Mouse (Mus musculus) hindlimb bud, embryonic 11.5 days (tissue): ENCODE measurements at regions not wholly inside any gene's neighbourhood (a gene's known extent, or its start where the extent isn't known, plus 50 kb on each side); places are given as distances from the start of the nearest gene placed in this dataset.

ENCODE experiments used
- DNase-seq: peaks from one replicate; pipeline ENCODE4 v3.0.0-alpha.2; 2012; ENCODE audit warnings: low read depth, low spot score; ENCODE audit errors: extremely low spot score

- no peak for DNase-seq
These were observed 102.6 kb downstream of the Vegfa start for GRCm38 (mm10) chr17:45929591-45929990.

GRCm38 (mm10) chr17:45928903-45929477, 103.2 kb downstream of the Vegfa start:
- DNase-seq: no peak

- DNase-seq: no peak
These were observed 104.2 kb downstream of the Vegfa start for GRCm38 (mm10) chr17:45928013-45928412.

DNA sequence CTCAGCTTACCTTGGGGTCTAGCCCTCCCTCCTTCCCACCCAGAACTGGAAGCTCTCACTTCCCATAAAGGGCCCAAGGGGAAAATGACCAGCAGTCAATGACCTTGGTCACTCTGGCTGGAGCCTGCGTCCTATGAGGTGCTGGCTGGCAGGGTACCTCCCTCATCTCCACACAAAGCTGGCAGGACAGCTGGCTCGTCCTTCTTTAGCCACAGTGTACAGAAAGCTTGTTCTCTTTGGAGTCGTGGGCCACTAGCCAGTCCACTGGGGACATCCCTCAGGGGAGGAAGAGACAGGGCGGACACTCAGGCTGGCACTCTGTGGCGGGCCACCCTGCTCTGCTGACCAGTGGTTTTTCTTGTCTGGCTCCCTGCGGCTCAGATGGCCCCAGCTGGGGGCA, 106.3 kb downstream of the Vegfa start:
- DNase-seq: no peak

- DNase-seq: no peak
These were observed 107.6 kb downstream of the Vegfa start for GRCm38 (mm10) chr17:45924595-45924994.

DNA sequence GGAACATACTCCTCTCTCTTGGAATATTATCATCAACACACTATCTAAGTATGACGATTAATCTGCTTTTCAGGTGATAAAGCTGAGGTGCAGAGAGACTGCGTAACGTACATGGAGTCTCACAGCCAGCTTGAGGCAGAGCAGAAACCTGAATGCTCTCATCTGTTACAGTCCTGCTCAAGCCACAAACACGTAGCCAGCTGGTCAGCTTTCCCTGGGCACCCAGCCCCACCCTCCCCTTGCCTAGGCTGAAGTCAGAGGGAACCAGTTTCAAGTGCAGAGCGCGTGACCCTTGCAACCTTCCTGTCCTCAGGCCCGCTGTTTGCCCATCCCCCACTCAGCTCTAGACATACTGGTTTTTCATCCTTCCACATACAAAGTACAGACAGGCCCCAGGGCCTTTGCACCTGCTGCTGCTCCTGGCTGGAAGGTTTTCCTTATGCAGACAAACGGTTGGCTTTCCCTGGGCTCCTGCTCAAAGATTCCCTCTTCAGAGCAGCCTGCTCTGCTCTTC, 108.9 kb downstream of the Vegfa start:
- no peak for DNase-seq

DNA sequence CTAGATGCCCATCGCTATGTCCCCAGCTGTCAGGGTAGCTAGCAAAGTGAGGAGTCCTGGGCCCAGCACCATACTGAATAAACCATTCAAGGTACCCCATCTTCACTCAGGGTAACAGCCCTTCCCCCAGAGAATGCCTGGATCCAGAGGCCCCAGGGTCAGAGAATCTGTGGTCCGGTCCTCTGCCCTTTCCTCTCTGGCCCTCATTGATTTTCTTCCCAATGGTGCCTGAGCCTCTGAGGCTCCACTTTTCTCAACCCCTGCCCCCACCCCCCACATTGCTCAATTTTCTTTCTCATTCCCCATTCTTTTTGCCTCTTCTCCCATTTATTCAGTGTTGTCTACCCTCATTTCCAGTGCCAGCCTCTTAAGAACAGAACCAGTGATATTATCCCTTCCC, 114.5 kb downstream of the Vegfa start:
- DNase-seq: no peak

DNA sequence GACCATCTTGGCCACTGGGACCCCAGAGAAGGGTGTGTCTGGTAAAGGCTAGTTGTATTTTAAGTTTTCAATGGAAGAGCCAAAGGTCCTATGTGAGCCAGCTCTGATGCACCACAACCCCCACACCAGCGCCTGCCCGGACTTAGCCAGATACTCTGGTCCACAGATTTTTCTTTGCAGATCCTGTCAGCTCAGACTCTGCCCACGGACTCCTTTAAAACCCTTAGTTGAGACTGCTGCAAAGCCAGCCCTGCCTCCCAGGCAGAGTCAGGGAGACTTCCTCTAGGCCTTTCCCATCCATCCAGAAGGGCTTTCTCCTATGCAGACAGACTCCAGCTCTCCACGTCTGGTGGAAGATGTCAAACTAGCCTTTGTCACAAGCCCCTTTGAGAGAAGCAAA, 115.2 kb downstream of the Vegfa start:
- no peak for DNase-seq

DNA sequence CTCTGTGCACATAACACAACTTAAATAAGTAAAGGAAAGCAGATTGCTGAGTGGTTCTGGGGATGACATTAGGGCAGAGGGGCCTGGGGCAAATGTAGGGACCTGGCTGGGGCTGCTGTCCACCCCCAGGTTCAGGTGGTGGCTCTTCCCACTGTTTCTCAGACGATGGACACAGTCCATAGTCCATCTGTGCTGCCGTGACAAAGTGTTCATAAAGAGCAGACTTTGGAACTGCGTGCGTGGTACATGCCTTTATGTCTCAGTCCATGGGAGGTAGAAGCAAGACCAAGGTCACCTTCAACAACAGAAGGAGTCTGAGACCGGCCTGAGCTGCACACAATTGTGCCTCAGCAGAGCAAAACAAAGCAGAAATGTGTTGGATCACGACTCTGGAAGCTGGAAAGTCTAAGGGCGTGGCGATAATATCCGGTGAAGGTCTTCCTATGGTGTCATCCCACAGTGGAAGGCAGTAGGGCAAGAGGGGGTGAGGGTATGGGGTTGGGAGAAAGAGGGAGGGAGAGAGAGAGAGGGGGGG, 117.4 kb downstream of the Vegfa start:
- no peak for DNase-seq

DNA sequence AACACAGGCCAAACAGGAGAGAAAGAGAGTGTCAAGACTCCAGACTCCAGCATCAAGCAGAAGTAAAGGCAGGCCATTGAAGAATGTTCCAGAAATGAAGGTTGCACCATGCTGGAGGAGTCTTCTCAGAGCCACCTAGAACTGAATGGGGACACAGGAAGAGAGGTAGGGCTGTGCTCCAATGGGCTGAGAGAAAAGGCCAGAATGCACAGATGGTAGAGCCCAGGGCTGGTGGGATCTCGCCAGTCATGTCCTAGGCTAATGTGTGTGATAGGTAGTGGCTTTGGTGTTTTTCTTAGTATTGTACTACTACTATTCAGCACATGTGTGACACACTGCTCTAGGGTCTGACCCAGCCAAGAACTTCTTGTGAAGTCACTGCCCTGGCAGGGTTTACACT, 117.9 kb downstream of the Vegfa start:
- DNase-seq: no peak

DNA sequence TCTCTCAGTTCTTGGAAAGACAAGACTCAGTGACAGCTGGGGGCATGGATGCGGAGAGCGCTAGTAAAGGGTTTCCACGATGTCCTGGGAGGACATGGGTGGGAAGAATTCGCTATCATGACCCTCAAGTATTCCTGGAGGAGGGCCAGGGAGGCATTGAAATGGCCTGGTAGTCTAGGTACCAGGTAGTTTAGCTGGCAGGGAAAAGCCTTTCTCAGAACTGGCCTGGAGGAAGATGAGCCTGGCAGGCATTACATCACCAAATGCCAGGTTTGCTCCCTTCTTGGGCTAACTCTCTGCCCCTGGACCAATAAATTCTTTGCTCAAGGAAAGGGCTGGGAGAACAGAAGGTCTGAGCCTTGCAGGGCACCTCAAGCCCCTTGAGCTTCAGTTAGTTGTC, 118.5 kb downstream of the Vegfa start:
- no peak for DNase-seq

GRCm38 (mm10) chr17:45912165-45912564, 120.0 kb downstream of the Vegfa start:
- no peak for DNase-seq

GRCm38 (mm10) chr17:45911201-45911731, 120.9 kb downstream of the Vegfa start:
- DNase-seq: no peak

DNA sequence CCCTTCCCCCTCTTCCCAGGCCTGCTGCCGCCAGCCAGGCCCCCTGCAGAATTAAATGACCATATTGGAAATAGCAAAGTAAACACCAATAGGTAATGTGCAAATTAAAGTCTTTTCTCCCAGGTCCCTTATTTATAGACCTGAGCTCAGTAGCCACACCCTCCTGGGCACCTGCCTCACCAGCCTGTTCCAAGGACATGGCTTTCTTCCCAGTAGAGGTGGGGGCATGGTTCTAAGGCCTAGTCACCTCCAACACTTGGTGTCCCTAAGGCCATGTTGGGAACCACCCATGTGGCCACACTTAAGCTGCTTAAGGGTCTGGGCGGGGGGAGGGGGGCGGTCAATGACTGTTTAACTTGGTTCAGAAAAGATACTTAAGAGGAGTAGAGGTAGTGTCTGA, 121.9 kb downstream of the Vegfa start:
- no peak for DNase-seq

DNA sequence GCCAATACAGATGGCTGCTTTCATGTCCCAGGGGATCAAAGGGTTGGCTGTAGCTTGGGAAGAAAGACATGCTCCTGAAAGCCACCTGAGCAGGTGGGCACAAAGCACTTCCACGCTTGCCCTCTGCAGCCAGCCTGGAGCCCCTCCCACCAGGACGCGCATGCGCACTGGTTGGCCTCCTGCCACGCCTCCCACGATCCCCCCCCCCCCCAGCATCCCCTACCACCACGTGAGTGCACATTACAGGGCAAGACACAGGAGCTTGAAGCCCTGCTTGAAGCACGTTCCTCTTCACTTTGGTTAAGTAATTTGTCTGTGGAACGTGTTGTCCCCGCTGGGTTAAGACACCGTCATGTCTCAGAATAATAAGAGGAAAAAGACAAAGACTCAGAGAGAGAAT, 124.6 kb downstream of the Vegfa start:
- DNase-seq: no peak

- DNase-seq: no peak
These were observed 126.6 kb downstream of the Vegfa start for GRCm38 (mm10) chr17:45905596-45905995.

DNA sequence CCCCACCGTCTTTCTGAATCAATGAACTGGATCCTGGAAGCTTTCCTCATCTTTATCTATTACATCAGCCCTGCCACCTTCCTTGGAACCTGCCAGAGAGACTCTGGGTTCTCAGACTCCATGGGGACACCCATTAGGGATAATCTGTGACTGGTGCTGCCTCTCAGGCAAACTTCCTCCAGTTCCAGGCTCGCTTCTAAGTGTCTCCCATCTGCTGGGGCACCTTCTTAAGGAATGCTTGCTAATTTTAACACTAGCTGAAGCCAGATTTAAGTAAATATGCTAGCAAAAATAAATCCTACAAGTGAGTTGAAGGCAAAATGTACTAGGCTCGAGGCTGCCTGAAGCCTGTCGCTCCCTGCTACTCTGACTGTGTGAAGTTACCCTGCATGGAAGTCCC, 127.9 kb downstream of the Vegfa start:
- DNase-seq: no peak

GRCm38 (mm10) chr17:45903294-45903693, 128.9 kb downstream of the Vegfa start:
- DNase-seq: no peak

- no peak for DNase-seq
These were observed 129.5 kb downstream of the Vegfa start for GRCm38 (mm10) chr17:45902668-45903067.

DNA sequence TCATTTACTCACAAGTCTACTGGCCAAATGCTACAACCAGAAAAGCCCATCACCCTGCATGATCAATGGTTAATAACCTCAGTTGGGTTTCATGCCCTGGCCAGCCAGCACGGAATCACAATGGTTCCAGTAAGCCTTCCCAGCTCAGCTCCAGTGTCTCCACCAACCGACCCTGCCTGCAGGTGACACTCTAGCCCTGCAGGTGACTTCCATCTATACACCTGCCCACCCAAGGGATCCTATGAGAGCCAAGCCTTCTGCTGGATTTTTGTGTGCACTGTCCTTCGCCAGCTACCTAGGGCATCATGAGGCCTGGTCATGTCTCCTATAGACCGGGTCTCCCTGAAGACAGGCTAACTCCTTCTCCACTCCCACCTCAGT, 135.3 kb downstream of the Vegfa start:
- no peak for DNase-seq

DNA sequence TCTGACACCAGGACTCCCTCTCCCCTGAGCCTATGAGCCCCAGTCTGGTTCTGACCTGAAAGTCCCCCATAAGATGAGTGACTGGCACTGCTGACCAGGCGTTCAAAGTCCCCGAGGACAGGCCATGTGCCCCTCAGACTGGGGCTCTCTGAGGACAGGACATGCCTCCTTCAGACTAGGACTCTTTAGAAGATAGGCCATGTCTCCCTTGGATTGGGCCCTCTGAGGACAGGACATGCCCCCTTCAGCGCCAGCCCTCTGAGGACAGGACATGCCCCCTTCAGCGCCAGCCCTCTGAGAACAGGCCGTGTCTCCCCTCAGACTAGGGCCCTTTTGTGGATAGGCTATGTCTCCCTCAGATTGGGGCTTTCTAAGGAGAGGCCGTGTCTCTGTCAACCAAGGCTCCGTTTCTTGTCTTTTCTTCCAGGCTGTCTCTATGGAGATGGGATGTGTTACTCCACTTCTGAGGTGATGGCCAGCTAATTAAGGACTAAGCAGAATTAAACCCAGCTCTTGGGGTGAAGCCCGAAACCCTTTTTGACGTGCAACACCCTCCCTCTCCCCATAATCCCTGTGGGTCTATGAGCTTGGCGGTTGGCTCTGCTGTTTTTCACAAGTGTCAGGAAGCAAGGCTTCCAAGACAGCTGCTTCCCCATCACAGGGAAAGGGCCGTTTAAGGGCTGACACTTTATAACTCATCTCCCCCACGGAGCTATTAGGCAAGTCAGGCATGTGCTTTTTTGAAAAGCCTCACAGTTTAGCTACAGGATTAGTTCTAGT, 135.8 kb downstream of the Vegfa start:
- no peak for DNase-seq

GRCm38 (mm10) chr17:45894166-45894565, 138.0 kb downstream of the Vegfa start:
- no peak for DNase-seq
